Mouse (Mus musculus) common myeloid progenitor, adult 5-6 weeks (primary cell): ENCODE data around the gene Retreg3. TPM values are rescaled to one million over a fixed set of nuclear protein-coding genes. Genes with fewer than 3 reads are reported as not detected.
"Not testable (repeated sequence)": the region's sequence is repeated elsewhere in the genome, so short reads cannot be mapped to it uniquely, and the experiment has no call there.

Experiments used
- ATAC-seq: replicated peaks from 2 replicates; pipeline ENCODE4 v1.8.0; 2016; ENCODE audit warnings: low read depth, mild to moderate bottlenecking, moderate TSS enrichment, inconsistent platforms; ENCODE audit not compliant: poor library complexity, severe bottlenecking
- total RNA-seq: library from RNA; stranded (forward); fragments of 200-1000, 187-1606 nt; gene quantifications from 2 replicates; pipeline ENCODE4 v1.2.3, GENCODE M21; 2017

Retreg3 gene
- total RNA-seq, result 21.7 and 32.1 TPM in 2 replicates

GRCm38 (mm10) chr11:101119761-101120544, at the start of gene Retreg3, which contains the start of gene Tubg1:
TSS of gene Retreg3 (minus strand) at chr11:101119893.
TSS of gene Tubg1 (plus strand) at chr11:101119938.
- ATAC-seq, result peak; percentile 89

DNA sequence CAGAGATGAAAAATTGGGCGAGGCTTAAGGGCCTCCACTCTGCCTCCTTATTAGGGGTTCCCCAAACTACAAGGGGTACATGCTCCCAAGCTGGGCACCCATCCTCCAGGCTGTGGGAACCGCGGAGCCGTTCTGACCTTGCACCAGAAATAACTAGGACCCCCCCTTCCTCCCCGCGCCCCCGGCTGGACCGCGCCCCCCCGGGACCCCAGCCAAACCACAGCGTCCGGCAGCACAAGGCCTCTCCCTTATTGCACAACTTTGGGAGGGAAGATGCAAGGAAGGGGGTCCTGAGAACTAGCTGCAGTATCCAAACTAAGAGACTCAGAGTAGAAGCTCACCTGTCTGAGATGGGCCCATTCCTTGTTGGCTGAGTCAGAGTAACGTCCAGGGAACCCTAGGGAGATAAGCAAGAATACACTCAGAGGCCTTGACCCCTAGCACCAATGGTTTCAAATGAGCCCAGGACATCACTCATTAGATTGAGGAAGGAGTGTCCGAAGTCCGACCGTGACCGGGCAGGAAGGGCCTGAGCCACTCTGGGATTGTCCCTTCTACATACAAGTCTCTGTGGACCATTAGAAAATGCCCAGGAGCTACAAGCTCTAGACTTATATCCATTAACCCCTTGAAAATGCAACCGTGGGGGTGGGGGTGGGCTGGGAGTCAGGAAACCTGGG, 48.7 kb upstream of the Retreg3 start:
- no peak for ATAC-seq

GRCm38 (mm10) chr11:101167963-101168300, 48.2 kb upstream of the Retreg3 start:
- no peak for ATAC-seq

- ATAC-seq, result no peak
These were observed 47.7 kb upstream of the Retreg3 start for GRCm38 (mm10) chr11:101167211-101167962.

GRCm38 (mm10) chr11:101166357-101166756, 46.7 kb upstream of the Retreg3 start:
- no peak for ATAC-seq

GRCm38 (mm10) chr11:101164677-101165580, 45.2 kb upstream of the Retreg3 start:
- 0 out of 2 replicates have a peak, but pooled peaks have one; percentile 16 for ATAC-seq

GRCm38 (mm10) chr11:101164351-101164665, 44.6 kb upstream of the Retreg3 start:
- no peak for ATAC-seq

GRCm38 (mm10) chr11:101163476-101164350, 44.0 kb upstream of the Retreg3 start:
- ATAC-seq, result no peak

DNA sequence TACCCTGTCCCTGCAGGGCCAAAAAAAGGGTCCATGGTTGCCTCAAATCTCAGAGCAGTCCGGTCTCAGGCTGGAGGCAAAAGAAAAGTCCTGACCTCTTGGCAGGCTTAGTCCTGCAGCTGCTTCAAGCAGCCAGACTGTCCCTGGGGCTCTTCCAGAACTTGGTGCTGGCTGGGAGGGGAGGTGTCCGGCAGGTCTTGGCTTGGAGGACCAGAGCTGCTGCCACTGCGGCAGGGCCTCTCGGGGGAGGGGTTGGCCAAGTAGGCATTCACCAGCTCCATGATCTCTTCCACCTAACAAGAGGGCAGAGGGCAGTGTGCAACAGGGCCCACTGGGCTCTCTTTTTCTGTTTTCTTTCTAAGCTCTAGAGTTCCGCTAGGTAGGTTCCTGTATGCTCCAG, 43.1 kb upstream of the Retreg3 start:
- ATAC-seq, result no peak

- ATAC-seq, result no peak
These were observed 42.6 kb upstream of the Retreg3 start for GRCm38 (mm10) chr11:101162301-101162700.

DNA sequence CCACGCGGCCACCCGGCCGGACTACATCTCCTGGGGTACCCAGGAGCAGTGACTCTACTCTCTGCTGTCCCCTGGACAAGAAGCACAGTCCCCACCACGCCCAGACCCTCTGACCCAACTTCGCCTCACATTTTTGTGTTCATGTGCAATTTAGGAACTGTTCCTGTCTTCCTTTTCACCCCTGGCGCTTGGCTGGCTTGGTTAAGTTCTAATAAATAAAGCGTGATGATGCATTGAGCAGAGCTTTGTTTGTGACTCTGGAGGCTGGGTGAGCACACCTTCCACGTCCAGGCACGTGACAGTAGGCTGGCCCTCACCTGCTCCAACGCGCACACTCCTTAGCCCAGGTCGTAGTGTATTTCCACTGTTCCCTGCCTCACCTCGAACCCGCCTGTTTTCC, 41.9 kb upstream of the Retreg3 start:
- no peak for ATAC-seq

- ATAC-seq, result not testable (repeated sequence)
These were observed 41.4 kb upstream of the Retreg3 start for GRCm38 (mm10) chr11:101160981-101161505.

DNA sequence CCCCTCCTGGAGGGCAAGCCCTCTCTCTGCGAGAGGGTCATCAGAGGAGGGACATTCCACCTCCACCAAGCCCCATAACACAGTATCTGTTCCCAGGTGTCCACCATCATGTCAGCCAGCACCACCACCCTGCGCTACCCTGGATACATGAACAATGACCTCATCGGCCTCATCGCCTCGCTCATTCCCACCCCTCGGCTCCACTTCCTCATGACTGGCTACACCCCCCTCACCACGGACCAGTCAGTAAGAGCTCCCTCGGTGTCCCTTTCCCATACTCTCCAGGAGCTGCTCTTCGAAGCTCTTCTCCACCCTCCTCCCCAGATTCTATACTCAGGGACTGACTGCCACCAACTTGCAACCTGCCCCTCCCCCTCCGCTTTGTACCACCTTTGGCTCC, 40.5 kb upstream of the Retreg3 start:
- not testable (repeated sequence) for ATAC-seq

- ATAC-seq, result peak; percentile 60; the same call in 1 of the 2 replicates
These were observed 36.2 kb upstream of the Retreg3 start, which contains the start of gene Tubg2 for GRCm38 (mm10) chr11:101155728-101156371. TSS of gene Tubg2 (plus strand) at chr11:101155907.

- ATAC-seq, result no peak
These were observed 35.5 kb upstream of the Retreg3 start for GRCm38 (mm10) chr11:101155151-101155550.

DNA sequence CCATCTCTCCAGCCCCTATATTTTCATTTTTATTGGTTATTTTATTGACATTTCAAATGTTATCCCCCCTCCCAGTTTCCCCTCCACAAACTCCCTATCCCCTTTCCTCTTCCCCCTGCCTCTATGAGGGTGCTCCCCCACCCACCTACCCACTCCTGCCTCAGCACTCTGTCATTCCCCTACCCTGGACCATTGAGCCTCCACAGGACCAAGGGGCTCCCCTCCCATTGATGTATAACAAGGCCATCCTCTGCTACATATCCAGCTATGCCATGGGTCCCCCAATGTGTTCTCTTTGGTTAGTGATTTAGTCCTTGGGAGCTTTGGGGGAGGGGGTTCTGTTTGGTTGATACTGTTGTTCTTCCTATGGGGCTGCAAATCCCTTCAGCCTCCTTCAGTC, 35.0 kb upstream of the Retreg3 start:
- no peak for ATAC-seq

- ATAC-seq, result no peak
These were observed 33.1 kb upstream of the Retreg3 start for GRCm38 (mm10) chr11:101152825-101153224.

GRCm38 (mm10) chr11:101151063-101151462, 31.4 kb upstream of the Retreg3 start:
- ATAC-seq, result no peak
